Mouse (Mus musculus): ENCODE results near the gene Mdga1. TPM values are rescaled to one million over a fixed set of nuclear protein-coding genes. Genes with fewer than 3 reads are reported as not detected.

Mdga1 gene
- polyA plus RNA-seq, 1 experiment: 2.2 TPM

- no peak overlapping the region for H3K27ac ChIP-seq (ENCODE audit: insufficient read depth, low read depth, low read length)
- H3K4me1 ChIP-seq (ENCODE audit: control insufficient read depth, insufficient read depth, low read length): no peaks in the 10 kb centered on the region
- no peak overlapping the region for H3K4me3 ChIP-seq (ENCODE audit: insufficient read depth, low read length)
- TF ChIP-seq POLR2A (IDR thresholded peaks at IDR 0.05; ENCODE audit: borderline replicate concordance, low read depth, low read length) (no peak), CTCF (IDR thresholded peaks at IDR 0.05; ENCODE audit: low read depth, low read length) (no peak)
Measured at GRCm38 (mm10) chr17:29890451-29891110, 79.3 kb downstream of the Mdga1 start.

DNA sequence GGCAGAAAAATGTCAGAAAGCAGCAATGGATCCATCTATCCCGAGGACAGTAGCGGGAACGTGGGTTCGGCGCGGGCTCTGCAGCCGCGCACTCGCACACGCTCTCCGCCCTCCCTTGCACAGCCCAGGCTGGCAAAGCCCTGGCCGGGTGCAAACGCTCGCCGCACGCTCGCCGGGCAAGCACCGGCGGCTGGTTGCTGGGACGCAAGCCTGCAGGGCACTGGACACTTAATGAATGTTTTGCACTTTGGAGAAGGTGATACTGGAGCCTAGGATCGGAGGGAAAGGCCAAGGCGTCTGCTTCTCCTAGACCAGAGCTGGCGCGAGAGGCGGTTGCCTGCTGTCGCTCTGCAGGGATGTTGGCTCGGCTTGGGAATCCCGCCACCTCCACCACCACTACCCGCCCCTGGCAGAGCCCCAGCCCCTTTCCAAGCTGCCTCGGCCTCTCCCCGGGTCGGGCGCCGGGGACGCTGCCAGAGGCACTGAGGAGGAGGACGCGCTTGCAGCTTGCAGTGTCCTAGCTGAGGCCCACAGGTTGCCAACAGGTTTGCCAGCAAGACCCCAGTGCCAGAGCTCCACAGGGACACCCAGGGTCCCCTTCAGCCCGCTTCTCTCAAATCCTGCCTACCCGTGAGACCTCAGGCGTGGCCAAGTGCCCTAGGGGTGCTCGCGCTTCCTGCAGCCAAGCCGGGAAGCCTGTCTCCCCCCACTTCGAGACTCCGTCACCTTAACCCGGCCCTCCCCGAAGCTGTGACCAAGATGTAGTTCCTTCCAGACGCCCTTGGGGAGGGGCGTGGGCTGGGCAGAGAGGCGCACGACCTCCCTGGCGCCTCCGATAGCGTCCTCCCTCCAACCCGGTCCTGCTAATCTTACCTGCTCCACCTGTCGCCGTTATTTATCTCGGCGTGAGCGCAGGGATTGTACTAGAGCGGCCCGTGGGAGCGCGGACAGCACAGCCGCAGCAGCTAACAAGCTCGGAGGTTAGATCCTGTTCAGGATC lies 80.6 kb downstream of the Mdga1 start:
- Histone ChIP-seq H3K4me1 (ENCODE audit: control insufficient read depth, insufficient read depth, low read length) (no peaks in the 10 kb centered on the region), H3K4me3 (ENCODE audit: insufficient read depth, low read length) (no peak overlapping the region), H3K27ac (ENCODE audit: insufficient read depth, low read depth, low read length) (no peak overlapping the region)
- TF ChIP-seq CTCF (IDR thresholded peaks at IDR 0.05; ENCODE audit: low read depth, low read length) (no peak), POLR2A (IDR thresholded peaks at IDR 0.05; ENCODE audit: borderline replicate concordance, low read depth, low read length) (no peak)

- no peak for TF ChIP-seq POLR2A (IDR thresholded peaks at IDR 0.05; ENCODE audit: borderline replicate concordance, low read depth, low read length)
- no peak for TF ChIP-seq CTCF (IDR thresholded peaks at IDR 0.05; ENCODE audit: low read depth, low read length)
- Histone ChIP-seq H3K27ac (ENCODE audit: insufficient read depth, low read depth, low read length) (no peak overlapping the region), H3K4me1 (ENCODE audit: control insufficient read depth, insufficient read depth, low read length) (no peaks in the 10 kb centered on the region), H3K4me3 (ENCODE audit: insufficient read depth, low read length) (peak overlapping the region; percentile 18; the same call in 1 of the 2 replicates)
Measured at GRCm38 (mm10) chr17:29887881-29888826, 81.7 kb downstream of the Mdga1 start.

GRCm38 (mm10) chr17:29887271-29887880 lies 82.5 kb downstream of the Mdga1 start:
- no peak for TF ChIP-seq POLR2A (IDR thresholded peaks at IDR 0.05; ENCODE audit: borderline replicate concordance, low read depth, low read length)
- no peak for TF ChIP-seq CTCF (IDR thresholded peaks at IDR 0.05; ENCODE audit: low read depth, low read length)
- H3K4me1 ChIP-seq (ENCODE audit: control insufficient read depth, insufficient read depth, low read length): no peaks in the 10 kb centered on the region
- no peak overlapping the region for H3K27ac ChIP-seq (ENCODE audit: insufficient read depth, low read depth, low read length)
- H3K4me3 ChIP-seq (ENCODE audit: insufficient read depth, low read length): no peak overlapping the region

DNA sequence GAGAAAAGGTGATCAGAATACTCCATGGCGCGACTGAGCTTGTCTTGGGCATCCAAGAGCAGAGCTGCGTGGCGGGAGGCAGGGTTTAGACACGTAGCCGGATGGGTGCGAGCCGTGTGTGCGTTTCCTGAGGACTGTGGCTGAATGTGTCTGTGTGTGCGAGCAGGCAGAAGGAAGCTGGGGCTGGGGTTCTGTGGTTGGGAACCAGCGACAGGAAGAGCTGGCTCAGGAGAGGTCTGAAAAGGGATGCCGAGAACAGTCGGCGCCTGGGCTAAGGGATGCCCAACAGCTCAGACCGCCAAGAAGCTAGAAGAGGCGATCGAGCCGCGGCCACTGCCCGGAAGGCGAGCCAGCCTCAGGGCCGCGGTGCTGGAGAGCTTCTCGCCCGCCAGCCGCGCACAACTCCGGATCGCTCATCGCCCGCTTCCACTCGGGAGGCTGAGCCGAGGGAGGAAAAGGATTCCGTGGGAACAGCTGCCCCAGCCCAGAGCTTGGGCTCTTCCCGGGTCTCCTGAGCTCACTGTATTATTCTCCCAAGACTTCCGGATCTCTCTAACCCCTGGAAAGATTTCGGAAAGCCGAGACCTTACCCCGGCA lies 83.1 kb downstream of the Mdga1 start:
- no peaks in the 10 kb centered on the region for H3K4me1 ChIP-seq (ENCODE audit: control insufficient read depth, insufficient read depth, low read length)
- H3K4me3 ChIP-seq (ENCODE audit: insufficient read depth, low read length): no peak overlapping the region
- TF ChIP-seq POLR2A (IDR thresholded peaks at IDR 0.05; ENCODE audit: borderline replicate concordance, low read depth, low read length): no peak
- no peak for TF ChIP-seq CTCF (IDR thresholded peaks at IDR 0.05; ENCODE audit: low read depth, low read length)
- H3K27ac ChIP-seq (ENCODE audit: insufficient read depth, low read depth, low read length): no peak overlapping the region

DNA sequence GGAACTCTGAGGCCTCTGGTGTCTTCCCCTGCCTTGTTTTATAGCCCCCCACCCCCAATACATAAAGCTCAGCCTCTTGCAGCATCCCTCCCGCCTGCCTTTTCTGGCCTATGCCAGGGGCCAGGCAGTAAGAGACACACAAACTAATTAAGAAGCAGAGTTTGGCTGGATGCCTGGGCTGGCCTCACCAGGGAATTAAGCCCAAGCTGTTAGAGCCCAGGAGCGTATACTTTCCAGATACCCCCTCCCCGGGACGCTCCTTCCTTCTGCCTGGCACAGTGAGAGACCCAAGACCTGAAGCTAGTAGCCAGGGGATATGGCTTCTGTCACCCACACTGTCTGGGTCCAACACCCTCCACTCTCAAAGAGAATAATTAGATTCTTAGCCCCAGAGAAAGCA lies 83.8 kb downstream of the Mdga1 start:
- Histone ChIP-seq H3K27ac (ENCODE audit: insufficient read depth, low read depth, low read length) (no peak overlapping the region), H3K4me1 (ENCODE audit: control insufficient read depth, insufficient read depth, low read length) (no peaks in the 10 kb centered on the region), H3K4me3 (ENCODE audit: insufficient read depth, low read length) (no peak overlapping the region)
- TF ChIP-seq POLR2A (IDR thresholded peaks at IDR 0.05; ENCODE audit: borderline replicate concordance, low read depth, low read length) (no peak), CTCF (IDR thresholded peaks at IDR 0.05; ENCODE audit: low read depth, low read length) (no peak)

DNA sequence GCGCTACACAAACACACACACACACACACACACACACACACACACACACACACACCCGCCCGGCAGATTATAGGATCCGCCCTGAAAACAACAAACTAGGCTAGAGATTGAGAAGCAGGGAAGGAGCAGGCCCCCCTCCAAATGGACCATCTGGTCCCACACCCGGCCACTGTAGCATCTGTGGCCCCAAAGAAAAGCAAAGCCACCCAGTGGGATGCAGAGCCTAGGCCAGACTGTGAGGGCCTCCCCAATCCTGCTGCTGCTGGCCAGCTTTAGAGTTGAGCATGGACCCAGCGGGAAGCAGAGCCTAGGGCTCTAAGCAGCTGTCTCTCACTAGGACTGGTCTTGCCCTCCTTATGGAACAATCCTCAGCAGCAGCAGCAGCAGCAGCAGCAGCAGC lies 85.3 kb downstream of the Mdga1 start:
- no peak overlapping the region for H3K27ac ChIP-seq (ENCODE audit: insufficient read depth, low read depth, low read length)
- no peak overlapping the region for H3K4me3 ChIP-seq (ENCODE audit: insufficient read depth, low read length)
- TF ChIP-seq CTCF (IDR thresholded peaks at IDR 0.05; ENCODE audit: low read depth, low read length) (no peak), POLR2A (IDR thresholded peaks at IDR 0.05; ENCODE audit: borderline replicate concordance, low read depth, low read length) (no peak)
- H3K4me1 ChIP-seq (ENCODE audit: control insufficient read depth, insufficient read depth, low read length): no peaks in the 10 kb centered on the region

- H3K27ac ChIP-seq (ENCODE audit: insufficient read depth, low read depth, low read length): no peak overlapping the region
- H3K4me3 ChIP-seq (ENCODE audit: insufficient read depth, low read length): no peak overlapping the region
- TF ChIP-seq CTCF (IDR thresholded peaks at IDR 0.05; ENCODE audit: low read depth, low read length) (no peak), POLR2A (IDR thresholded peaks at IDR 0.05; ENCODE audit: borderline replicate concordance, low read depth, low read length) (no peak)
- no peaks in the 10 kb centered on the region for H3K4me1 ChIP-seq (ENCODE audit: control insufficient read depth, insufficient read depth, low read length)
Measured at GRCm38 (mm10) chr17:29883351-29883750, 86.5 kb downstream of the Mdga1 start.
